ENCODE assay signal across 15 mouse cellular contexts in the genomic region with DNA sequence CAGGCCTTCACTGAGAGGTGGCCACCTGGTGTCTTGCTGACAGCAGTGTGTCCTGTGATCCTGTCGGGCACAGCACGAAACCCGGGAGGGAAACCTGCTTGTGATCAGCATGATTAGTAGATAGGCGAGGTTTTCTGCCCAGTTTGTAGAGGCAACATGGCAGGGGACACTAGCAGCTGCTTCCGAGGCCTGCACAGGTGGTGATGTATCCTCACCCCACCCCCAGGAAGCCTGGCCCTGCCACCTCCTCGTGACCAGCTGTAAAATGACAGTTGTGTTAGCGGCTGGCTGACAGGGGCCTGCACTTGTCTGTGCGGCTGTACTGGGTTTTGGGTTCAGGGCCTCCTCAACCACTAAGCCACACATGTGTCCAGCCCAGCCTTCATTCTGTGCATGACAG. TPM values are rescaled to one million over a fixed set of nuclear protein-coding genes. Genes with fewer than 3 reads are reported as not detected.
A peak's percentile ranks its signal among the peaks of the same experiment; 100 is the strongest.
DNase-seq lines count a peak whose midpoint lies in the region; ATAC-seq and TF ChIP-seq lines count a peak whose summit lies in the region.
"Had no signal": no experiment of that assay in that cellular context is flagged by ENCODE, and none has a peak within 500 bp of the region (broad histone marks: within the 10 kb centered on the region; RNA-seq: fewer than 3 reads in every experiment).

No protein-coding gene starts in this region.

- no peak for TF ChIP-seq POLR2A in kidney, adult 2 months (IDR thresholded peaks at IDR 0.05; ENCODE audit: low read depth, low read length)

- peaks cover 39% of the 10 kb centered on the region for H3K79me3 ChIP-seq in C2C12 (ENCODE audit: low read depth)

- H3K9ac ChIP-seq in limb, embryonic 15.5 days = no peak overlapping the region
- H3K9ac ChIP-seq: neural tube, embryonic 12.5 days had no signal

- no peak for DNase-seq in kidney, adult 2 months
- no peak for DNase-seq in kidney, adult 11 months
- peak; percentile 16 for DNase-seq in embryonic facial prominence, embryonic 10.5 days (ENCODE audit: low spot score)
- DNase-seq in ovary, postnatal 10 days (ENCODE audit: low spot score) = no peak
- no peak for DNase-seq in retina, postnatal 1 day
- no peak for DNase-seq in cerebellum, adult 18-20 months
- DNase-seq: cerebellum, adult 2 months; gastrocnemius, postnatal 10 days; lung, postnatal 14 days; right cerebral cortex, postnatal 14 days had no signal

- no peaks in the 10 kb centered on the region for H3K36me3 ChIP-seq in kidney, adult 2 months (ENCODE audit: control insufficient read depth, insufficient read depth, low read length)
- no peaks in the 10 kb centered on the region for H3K36me3 ChIP-seq in C2C12 (ENCODE audit: control insufficient read depth, insufficient read depth)
- H3K36me3 ChIP-seq in embryonic facial prominence, embryonic 10.5 days (replicated peaks) = no peaks in the 10 kb centered on the region
- H3K36me3 ChIP-seq in limb, embryonic 15.5 days = no peaks in the 10 kb centered on the region
- H3K36me3 ChIP-seq: G1E; neural tube, embryonic 12.5 days had no signal

- H3K4me2 ChIP-seq in limb, embryonic 15.5 days = peak overlapping the region; percentile 54
- H3K4me2 ChIP-seq: neural tube, embryonic 12.5 days had no signal

- 83% methylated on average over 8 of the region's 8 CpGs for WGBS in kidney, adult 2 months
- WGBS in embryonic facial prominence, embryonic 10.5 days = 55% methylated on average over 8 of the region's 8 CpGs
- 51% methylated on average over 8 of the region's 8 CpGs for WGBS in limb, embryonic 15.5 days

- no peak overlapping the region for H3K27ac ChIP-seq in kidney, adult 2 months (ENCODE audit: insufficient read depth, low read depth, low read length)
- peak overlapping the region; percentile 81; the same call in 1 of the 2 replicates for H3K27ac ChIP-seq in embryonic facial prominence, embryonic 10.5 days (replicated peaks)
- no peak overlapping the region for H3K27ac ChIP-seq in limb, embryonic 15.5 days
- H3K27ac ChIP-seq: hindbrain, postnatal 0 days; neural tube, embryonic 12.5 days had no signal

- peaks cover 67% of the 10 kb centered on the region for H3K79me2 ChIP-seq in C2C12 (ENCODE audit: control insufficient read depth, insufficient read depth)

- H3ac ChIP-seq in C2C12 (ENCODE audit: control insufficient read depth, insufficient read length, low read depth) = peak overlapping the region; percentile 66

- no peak for TF ChIP-seq CTCF in kidney, adult 2 months (conservative IDR thresholded peaks at IDR 0.05; ENCODE audit: insufficient read depth, insufficient read length, low read depth, low read length)
- TF ChIP-seq CTCF in C2C12 (IDR thresholded peaks at IDR 0.05; ENCODE audit: control insufficient read depth, insufficient read depth, insufficient read length) = no peak

- no peaks in the 10 kb centered on the region for H3K9me3 ChIP-seq in embryonic facial prominence, embryonic 10.5 days
- H3K9me3 ChIP-seq in limb, embryonic 15.5 days = no peaks in the 10 kb centered on the region
- H3K9me3 ChIP-seq: G1E; neural tube, embryonic 12.5 days had no signal

- no peak for ATAC-seq in limb, embryonic 15.5 days (ENCODE audit: insufficient number of reproducible peaks, low FRiP score, low TSS enrichment, low read depth)
- ATAC-seq: hindbrain, postnatal 0 days had no signal

- no peaks in the 10 kb centered on the region for H3K4me1 ChIP-seq in kidney, adult 2 months (ENCODE audit: control insufficient read depth, insufficient read depth, low read length)
- peaks cover 58% of the 10 kb centered on the region for H3K4me1 ChIP-seq in embryonic facial prominence, embryonic 10.5 days
- peaks cover 53% of the 10 kb centered on the region for H3K4me1 ChIP-seq in limb, embryonic 15.5 days

- H3K27me3 ChIP-seq in kidney, adult 2 months (replicated peaks; ENCODE audit: control insufficient read depth, insufficient read depth, low read length) = no peaks in the 10 kb centered on the region
- no peaks in the 10 kb centered on the region for H3K27me3 ChIP-seq in C2C12 (ENCODE audit: control insufficient read depth, insufficient read depth, insufficient read length)
- peaks cover 22% of the 10 kb centered on the region; the same call in 1 of the 2 replicates for H3K27me3 ChIP-seq in embryonic facial prominence, embryonic 10.5 days (replicated peaks; ENCODE audit: low read depth, poor library complexity, severe bottlenecking)
- no peaks in the 10 kb centered on the region for H3K27me3 ChIP-seq in limb, embryonic 15.5 days
- H3K27me3 ChIP-seq: neural tube, embryonic 12.5 days had no signal

- 0 out of 2 replicates have a peak overlapping the region, but pooled peaks have one; percentile 31 for H3K4me3 ChIP-seq in kidney, adult 2 months (ENCODE audit: insufficient read depth, low read depth, low read length)
- H3K4me3 ChIP-seq in C2C12 (ENCODE audit: insufficient read depth, poor library complexity, severe bottlenecking) = peak overlapping the region; percentile 48
- peak overlapping the region; percentile 52 for H3K4me3 ChIP-seq in embryonic facial prominence, embryonic 10.5 days
- H3K4me3 ChIP-seq in limb, embryonic 15.5 days = peak overlapping the region; percentile 43
- H3K4me3 ChIP-seq: neural tube, embryonic 12.5 days had no signal

TF ChIP-seq in C2C12, 6 proteins besides CTCF, POLR2A, EP300 and RAD21:
- no peak for TF ChIP-seq MYOG (IDR thresholded peaks at IDR 0.05; ENCODE audit: control insufficient read depth, extremely low read depth, insufficient read length)
- peak; percentile 54 for TF ChIP-seq MYOD1 (IDR thresholded peaks at IDR 0.05; ENCODE audit: control insufficient read depth, insufficient read length, low read depth)
- TF ChIP-seq USF1 (IDR thresholded peaks at IDR 0.05; ENCODE audit: low read depth) = no peak
- TF ChIP-seq FOSL1 (IDR thresholded peaks at IDR 0.05; ENCODE audit: insufficient read depth, low read length, poor library complexity, severe bottlenecking) = no peak

RNA-seq across cellular contexts. Expression of gene Sept9, which starts 34.4 kb away (rescaled TPM):
- 22.2 and 25.9 TPM in 2 replicates for polyA plus RNA-seq in kidney, adult 2 months (2012; rRNA removed)
- 266 TPM for polyA plus RNA-seq in C2C12 (2012; fragmentation: generic; extraction: Trizol)
- polyA plus RNA-seq in embryonic facial prominence, embryonic 10.5 days (2016; fragmentation: Nextera tagmentation; extraction: Ambion mirVana) = 255 TPM in 2 replicates
- polyA plus RNA-seq in limb, embryonic 15.5 days (2015; fragmentation: Nextera tagmentation; extraction: Ambion mirVana) = 135 and 139 TPM in 2 replicates
